Mouse (Mus musculus): ENCODE results near the gene Chil3. TPM values are rescaled to one million over a fixed set of nuclear protein-coding genes. Genes with fewer than 3 reads are reported as not detected.
A peak's percentile ranks its signal among the peaks of the same experiment; 100 is the strongest.
"Not testable (repeated sequence)": the region's sequence is repeated elsewhere in the genome, so short reads cannot be mapped to it uniquely, and the experiment has no call there.

Gene Chil3
- not detected in 2 replicates for polyA plus RNA-seq (2016; fragmentation: Nextera tagmentation; extraction: Ambion mirVana)

DNA sequence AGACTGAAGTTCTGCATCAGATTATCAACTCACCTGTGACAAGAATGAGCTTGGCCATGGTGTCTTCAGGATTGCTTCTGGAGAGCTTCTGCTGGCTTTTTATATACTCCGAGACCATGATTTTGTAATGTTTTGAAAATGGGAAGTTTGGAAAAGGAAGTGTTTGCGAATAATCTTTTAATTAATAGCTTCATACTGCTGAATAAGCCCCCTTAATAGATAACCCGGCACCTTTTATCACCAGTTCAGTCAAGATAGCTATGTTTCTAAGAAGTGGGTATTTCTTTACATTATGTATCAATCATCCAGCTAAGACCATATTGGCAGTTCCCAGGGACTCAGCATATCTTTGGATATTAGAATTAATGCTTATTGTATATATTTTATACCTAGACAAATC is at the start of gene Chil3:
Gene Chil3 (minus strand): TSS at position 101 of the 400 bp plus-strand sequence.
- 84% methylated on average over 3 of the region's 3 CpGs for WGBS
- no peak within 1 kb of the TSS for H3K4me2 ChIP-seq (replicated peaks)
- H3K4me1 ChIP-seq, result no peaks in the 10 kb centered on the region
- H3K9me3 ChIP-seq, result no peaks in the 10 kb centered on the region
- H3K27ac ChIP-seq (replicated peaks), result no peak within 1 kb of the TSS
- H3K4me3 ChIP-seq, result no peak within 1 kb of the TSS
- no peaks in the 10 kb centered on the region for H3K27me3 ChIP-seq
- H3K9ac ChIP-seq (replicated peaks), result no peak within 1 kb of the TSS
- no peak for ATAC-seq (ENCODE audit: low FRiP score, low read depth)
- H3K36me3 ChIP-seq, result no peaks in the 10 kb centered on the region

GRCm38 (mm10) chr3:106198030-106198429 is 30.7 kb upstream of the Chil3 start:
- not testable (repeated sequence) for H3K4me2 ChIP-seq (replicated peaks); H3K9me3 ChIP-seq; H3K4me3 ChIP-seq; H3K4me1 ChIP-seq; H3K36me3 ChIP-seq; H3K27ac ChIP-seq (replicated peaks); H3K9ac ChIP-seq (replicated peaks); H3K27me3 ChIP-seq; ATAC-seq (ENCODE audit: low FRiP score, low read depth)
- WGBS, result 67% methylated on average over 1 of the region's 1 CpGs

DNA sequence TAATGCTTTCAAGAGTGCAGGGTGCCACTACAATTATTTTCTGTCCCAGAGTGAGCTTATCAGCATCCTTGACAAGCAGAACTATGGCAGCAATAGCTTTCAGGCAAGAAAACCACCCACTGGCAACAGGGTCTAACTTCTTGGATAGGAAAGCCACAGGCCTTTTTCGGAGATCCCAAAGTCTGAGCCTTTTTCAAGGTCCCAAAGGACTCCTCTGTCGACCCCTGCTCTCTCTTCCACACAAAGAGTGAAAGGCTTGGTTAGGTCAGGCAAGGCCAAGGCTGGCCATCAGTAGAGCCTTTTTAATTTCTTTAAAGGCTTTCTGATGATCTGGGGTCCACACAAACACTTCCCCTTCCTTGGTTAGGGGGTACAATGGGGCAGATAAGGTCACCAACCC is 29.9 kb upstream of the Chil3 start:
- not testable (repeated sequence) for H3K4me1 ChIP-seq; H3K4me3 ChIP-seq; H3K27me3 ChIP-seq; H3K9ac ChIP-seq (replicated peaks); H3K36me3 ChIP-seq; ATAC-seq (ENCODE audit: low FRiP score, low read depth); H3K9me3 ChIP-seq; H3K4me2 ChIP-seq (replicated peaks); H3K27ac ChIP-seq (replicated peaks)
- 76% methylated on average over 2 of the region's 2 CpGs for WGBS

DNA sequence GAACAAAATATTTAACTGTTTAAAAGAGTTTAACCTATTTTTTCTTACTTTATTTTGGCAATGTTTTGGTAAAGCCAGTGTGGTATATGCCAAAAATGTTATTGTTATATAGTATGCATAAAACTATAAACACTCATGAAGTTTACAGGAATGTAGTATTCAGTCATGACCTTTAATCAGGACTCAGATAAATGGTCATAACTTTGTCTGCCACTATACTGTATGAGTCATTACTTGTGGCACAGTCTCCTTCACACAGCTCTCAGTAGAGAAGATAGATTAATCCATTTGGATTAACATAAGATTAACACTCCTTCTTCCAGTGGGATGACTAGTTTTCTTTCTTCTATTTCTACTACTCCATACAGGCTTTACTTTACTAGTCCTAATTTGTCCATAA is 28.9 kb upstream of the Chil3 start:
- Histone ChIP-seq H3K4me1 (no peaks in the 10 kb centered on the region), H3K9me3 (0 out of 2 replicates have a peak, but pooled peaks cover 3% of the 10 kb centered on the region), H3K9ac (replicated peaks) (no peak overlapping the region), H3K36me3 (no peaks in the 10 kb centered on the region), H3K27ac (replicated peaks) (no peak overlapping the region), H3K4me2 (replicated peaks) (no peak overlapping the region), H3K27me3 (no peaks in the 10 kb centered on the region), H3K4me3 (no peak overlapping the region)
- no peak for ATAC-seq (ENCODE audit: low FRiP score, low read depth)

GRCm38 (mm10) chr3:106195486-106195885 is 28.1 kb upstream of the Chil3 start:
- Histone ChIP-seq H3K36me3 (no peaks in the 10 kb centered on the region), H3K4me2 (replicated peaks) (no peak overlapping the region), H3K27ac (replicated peaks) (no peak overlapping the region), H3K4me1 (no peaks in the 10 kb centered on the region), H3K27me3 (no peaks in the 10 kb centered on the region), H3K4me3 (no peak overlapping the region), H3K9me3 (0 out of 2 replicates have a peak, but pooled peaks cover 3% of the 10 kb centered on the region), H3K9ac (replicated peaks) (no peak overlapping the region)
- no peak for ATAC-seq (ENCODE audit: low FRiP score, low read depth)
- 89% methylated on average over 12 of the region's 12 CpGs for WGBS

- Histone ChIP-seq H3K9me3 (peaks cover 7% of the 10 kb centered on the region), H3K27me3 (no peaks in the 10 kb centered on the region), H3K4me2 (replicated peaks) (no peak overlapping the region), H3K9ac (replicated peaks) (no peak overlapping the region), H3K36me3 (no peaks in the 10 kb centered on the region), H3K4me3 (no peak overlapping the region), H3K27ac (replicated peaks) (no peak overlapping the region), H3K4me1 (no peaks in the 10 kb centered on the region)
- WGBS, result 77% methylated on average over 2 of the region's 2 CpGs
- peak; percentile 52; the same call in 1 of the 2 replicates for ATAC-seq (ENCODE audit: low FRiP score, low read depth)
Observed at GRCm38 (mm10) chr3:106187991-106188390, 20.6 kb upstream of the Chil3 start.

DNA sequence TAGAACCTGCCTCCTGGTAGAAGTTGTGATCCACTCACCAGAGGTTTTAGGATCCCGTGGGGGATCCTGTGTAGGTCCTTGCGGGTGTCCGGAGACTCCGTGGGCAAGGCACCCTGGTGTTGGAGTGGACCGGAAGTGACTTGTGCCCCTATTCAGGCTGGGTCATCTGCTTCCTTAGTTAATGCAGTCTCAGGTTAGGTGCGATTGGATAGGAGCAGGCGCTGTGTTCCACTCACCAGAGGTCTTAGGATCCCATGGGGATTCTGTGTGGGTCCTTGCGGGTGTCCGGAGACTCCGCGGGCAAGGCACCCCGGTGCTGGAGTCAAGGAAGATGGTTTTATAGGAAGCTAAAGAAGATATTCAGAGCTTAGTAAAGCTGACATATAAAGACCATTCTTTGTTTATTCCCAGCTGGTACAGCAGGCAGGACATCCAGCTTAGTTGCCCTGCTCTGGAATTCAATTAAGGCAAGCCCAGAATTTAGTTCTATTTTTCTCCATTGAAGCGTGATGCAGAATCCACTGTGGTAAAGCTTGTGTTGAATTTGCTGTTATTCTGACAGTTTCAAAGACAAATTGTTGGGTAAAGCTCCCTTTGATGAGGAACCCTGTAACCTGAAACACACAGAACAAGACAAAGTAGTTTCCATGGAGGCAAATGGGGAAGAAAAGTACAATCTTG is 10.3 kb upstream of the Chil3 start:
- Histone ChIP-seq H3K36me3 (no peaks in the 10 kb centered on the region), H3K4me2 (replicated peaks) (no peak overlapping the region), H3K9me3 (peaks cover 4% of the 10 kb centered on the region; the same call in 1 of the 2 replicates), H3K4me1 (peaks cover 5% of the 10 kb centered on the region; the same call in 1 of the 2 replicates), H3K27ac (replicated peaks) (no peak overlapping the region), H3K4me3 (no peak overlapping the region), H3K9ac (replicated peaks) (no peak overlapping the region), H3K27me3 (no peaks in the 10 kb centered on the region)
- ATAC-seq (ENCODE audit: low FRiP score, low read depth), result peak; percentile 58
- WGBS, result 77% methylated on average over 13 of the region's 13 CpGs

GRCm38 (mm10) chr3:106174971-106175370 is 7.6 kb upstream of the Chil3 start:
- not testable (repeated sequence) for H3K36me3 ChIP-seq; H3K9ac ChIP-seq (replicated peaks); ATAC-seq (ENCODE audit: low FRiP score, low read depth); H3K4me1 ChIP-seq; H3K4me2 ChIP-seq (replicated peaks); H3K9me3 ChIP-seq; H3K27me3 ChIP-seq; H3K4me3 ChIP-seq; H3K27ac ChIP-seq (replicated peaks)
- 58% methylated on average over 2 of the region's 2 CpGs for WGBS

- WGBS, result 85% methylated on average over 2 of the region's 2 CpGs
- H3K36me3 ChIP-seq; H3K9ac ChIP-seq (replicated peaks); H3K4me3 ChIP-seq; H3K4me2 ChIP-seq (replicated peaks); ATAC-seq (ENCODE audit: low FRiP score, low read depth); H3K27me3 ChIP-seq; H3K9me3 ChIP-seq; H3K4me1 ChIP-seq; H3K27ac ChIP-seq (replicated peaks): not testable (repeated sequence)
Observed at GRCm38 (mm10) chr3:106172506-106172905, 5.1 kb upstream of the Chil3 start.

- H3K27ac ChIP-seq (replicated peaks), result no peak overlapping the region
- WGBS, result 85% methylated on average over 1 of the region's 1 CpGs
- no peaks in the 10 kb centered on the region for H3K9me3 ChIP-seq
- no peak overlapping the region for H3K4me3 ChIP-seq
- no peaks in the 10 kb centered on the region for H3K36me3 ChIP-seq
- H3K4me1 ChIP-seq, result no peaks in the 10 kb centered on the region
- no peak overlapping the region for H3K4me2 ChIP-seq (replicated peaks)
- H3K27me3 ChIP-seq, result no peaks in the 10 kb centered on the region
- no peak for ATAC-seq (ENCODE audit: low FRiP score, low read depth)
- H3K9ac ChIP-seq (replicated peaks), result no peak overlapping the region
Observed at GRCm38 (mm10) chr3:106171135-106171731, 3.9 kb upstream of the Chil3 start.

GRCm38 (mm10) chr3:106170522-106171053 is 3.2 kb upstream of the Chil3 start:
- Histone ChIP-seq H3K36me3 (no peaks in the 10 kb centered on the region), H3K9ac (replicated peaks) (no peak overlapping the region), H3K27me3 (no peaks in the 10 kb centered on the region), H3K4me3 (no peak overlapping the region), H3K9me3 (no peaks in the 10 kb centered on the region), H3K27ac (replicated peaks) (no peak overlapping the region), H3K4me1 (no peaks in the 10 kb centered on the region), H3K4me2 (replicated peaks) (no peak overlapping the region)
- 67% methylated on average over 1 of the region's 1 CpGs for WGBS
- ATAC-seq (ENCODE audit: low FRiP score, low read depth), result peak; percentile 23; the same call in 1 of the 2 replicates

- Histone ChIP-seq H3K9me3 (no peaks in the 10 kb centered on the region), H3K9ac (replicated peaks) (no peak overlapping the region), H3K4me2 (replicated peaks) (no peak overlapping the region), H3K4me1 (no peaks in the 10 kb centered on the region), H3K36me3 (no peaks in the 10 kb centered on the region), H3K27me3 (no peaks in the 10 kb centered on the region), H3K4me3 (no peak overlapping the region), H3K27ac (replicated peaks) (no peak overlapping the region)
- no peak for ATAC-seq (ENCODE audit: low FRiP score, low read depth)
- WGBS, result 88% methylated on average over 2 of the region's 2 CpGs
Observed at GRCm38 (mm10) chr3:106154413-106154812, 13.0 kb downstream of the Chil3 start.
